Mouse (Mus musculus): ENCODE measurements around the gene Dlgap1. TPM values are rescaled to one million over a fixed set of nuclear protein-coding genes. Genes with fewer than 3 reads are reported as not detected.
"Not testable (repeated sequence)": the region's sequence is repeated elsewhere in the genome, so short reads cannot be mapped to it uniquely, and the experiment has no call there.

Gene Dlgap1
- polyA plus RNA-seq, 1 experiment = 310 TPM

DNA sequence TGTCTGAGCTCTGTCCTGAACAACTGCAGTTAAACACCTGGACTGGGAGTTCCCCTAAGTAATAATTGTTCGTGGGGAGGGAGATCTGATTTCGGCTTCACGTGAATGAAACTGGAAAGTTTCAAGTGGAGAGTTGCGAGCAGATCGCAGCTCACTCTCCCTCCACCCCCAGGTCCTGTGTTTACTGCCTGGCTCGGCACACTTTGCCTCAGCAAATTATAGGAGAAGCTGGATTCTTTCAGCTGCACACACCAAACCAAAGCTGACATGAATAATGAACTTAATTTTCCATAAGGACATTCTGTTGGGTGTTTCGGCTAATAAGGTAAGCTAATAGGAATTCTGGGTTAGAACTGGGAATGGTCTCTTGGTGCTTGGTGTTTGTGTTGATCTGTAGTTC lies 592.7 kb downstream of the Dlgap1 start:
- Histone ChIP-seq H3K4me1 (ENCODE audit: control insufficient read depth, insufficient read depth, low read length) (peaks cover 18% of the 10 kb centered on the region), H3K27ac (ENCODE audit: insufficient read depth, low read length) (no peak overlapping the region), H3K4me3 (ENCODE audit: insufficient read depth, low read length) (peak overlapping the region; percentile 32)
- TF ChIP-seq POLR2A (IDR thresholded peaks at IDR 0.05; ENCODE audit: extremely low read depth, insufficient read depth, low read length) = no peak
- TF ChIP-seq CTCF (IDR thresholded peaks at IDR 0.05; ENCODE audit: extremely low read depth, insufficient read depth, low read length) = no peak

DNA sequence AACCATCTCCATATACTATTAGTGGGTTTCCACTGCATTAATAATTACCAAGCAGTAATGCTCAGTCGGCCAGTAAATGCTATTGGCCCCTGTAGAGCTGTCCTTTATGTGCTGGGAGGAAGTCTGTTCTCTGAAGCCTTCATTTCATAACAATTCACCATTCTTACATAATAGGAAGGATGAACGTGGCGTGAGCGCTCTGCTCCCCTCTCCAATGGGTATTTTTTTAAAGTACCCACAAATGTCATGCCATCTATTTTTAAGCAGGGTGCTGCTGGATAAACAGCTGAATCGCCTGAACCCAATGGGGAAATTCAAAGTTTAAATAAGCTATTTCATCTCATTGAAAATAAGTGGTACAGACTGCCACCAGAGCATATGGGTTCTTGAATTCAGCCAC lies 602.0 kb downstream of the Dlgap1 start:
- no peak overlapping the region for H3K4me3 ChIP-seq (ENCODE audit: insufficient read depth, low read length)
- H3K27ac ChIP-seq (ENCODE audit: insufficient read depth, low read length) = no peak overlapping the region
- peaks cover 20% of the 10 kb centered on the region for H3K4me1 ChIP-seq (ENCODE audit: control insufficient read depth, insufficient read depth, low read length)
- no peak for TF ChIP-seq POLR2A (IDR thresholded peaks at IDR 0.05; ENCODE audit: extremely low read depth, insufficient read depth, low read length)
- TF ChIP-seq CTCF (IDR thresholded peaks at IDR 0.05; ENCODE audit: extremely low read depth, insufficient read depth, low read length) = no peak

DNA sequence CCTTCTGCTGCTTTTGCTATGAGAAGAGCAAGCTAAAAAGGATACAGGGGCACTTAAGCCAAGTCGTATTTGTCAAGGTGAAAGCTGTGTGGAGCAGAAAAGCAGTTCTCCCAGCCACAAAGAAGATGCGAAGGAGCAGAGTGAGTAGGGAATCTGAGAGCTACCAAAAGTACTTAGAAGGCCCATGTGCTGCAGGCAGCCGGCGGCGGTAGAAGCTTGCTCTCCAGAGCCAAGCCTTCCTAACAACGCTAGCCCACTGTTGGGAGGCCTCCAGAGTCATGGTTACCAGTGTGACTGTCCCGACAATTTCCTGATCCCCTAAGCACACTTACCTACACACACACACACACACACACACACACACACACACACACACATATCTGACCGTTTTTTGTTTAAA lies 614.2 kb downstream of the Dlgap1 start:
- TF ChIP-seq POLR2A (IDR thresholded peaks at IDR 0.05; ENCODE audit: extremely low read depth, insufficient read depth, low read length) = no peak
- no peak for TF ChIP-seq CTCF (IDR thresholded peaks at IDR 0.05; ENCODE audit: extremely low read depth, insufficient read depth, low read length)
- H3K4me3 ChIP-seq (ENCODE audit: insufficient read depth, low read length) = no peak overlapping the region
- H3K27ac ChIP-seq (ENCODE audit: insufficient read depth, low read length) = peak overlapping the region; percentile 77
- peaks cover 13% of the 10 kb centered on the region for H3K4me1 ChIP-seq (ENCODE audit: control insufficient read depth, insufficient read depth, low read length)

DNA sequence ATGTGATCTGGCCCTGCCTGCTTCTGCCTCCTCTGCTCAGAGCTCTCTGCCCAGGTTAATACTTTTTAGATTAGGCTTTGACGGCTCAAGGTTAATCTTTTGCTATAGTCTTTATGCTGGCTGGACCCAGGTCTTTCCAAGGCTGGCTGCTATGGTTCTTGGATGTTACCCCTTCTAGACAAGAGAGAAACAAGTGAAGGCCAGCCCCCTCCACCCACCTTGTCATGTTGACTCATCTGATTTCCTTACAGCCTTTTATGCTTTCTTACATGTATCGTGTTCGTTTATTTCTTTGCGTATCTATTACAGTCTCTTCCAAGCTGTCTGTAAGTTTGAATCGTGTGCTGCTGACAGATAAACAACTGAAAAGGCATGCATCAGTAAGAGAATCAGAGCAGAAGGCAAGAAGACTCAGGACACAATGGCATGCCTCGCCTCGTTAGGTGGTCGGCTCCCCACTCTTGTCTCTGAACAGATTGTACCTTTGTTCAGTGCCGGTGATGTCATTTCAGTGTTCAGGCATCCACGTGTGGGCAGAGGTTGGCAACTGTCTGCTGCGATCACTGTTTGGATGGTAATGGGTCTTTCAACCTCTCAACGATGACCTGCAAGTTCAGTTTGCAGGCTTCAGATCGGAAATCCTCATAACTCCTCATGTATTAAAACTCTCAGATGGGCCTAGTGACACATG lies 618.0 kb downstream of the Dlgap1 start:
- peak overlapping the region; percentile 32 for H3K27ac ChIP-seq (ENCODE audit: insufficient read depth, low read length)
- TF ChIP-seq CTCF (IDR thresholded peaks at IDR 0.05; ENCODE audit: extremely low read depth, insufficient read depth, low read length) (no peak), POLR2A (IDR thresholded peaks at IDR 0.05; ENCODE audit: extremely low read depth, insufficient read depth, low read length) (no peak)
- no peak overlapping the region for H3K4me3 ChIP-seq (ENCODE audit: insufficient read depth, low read length)
- H3K4me1 ChIP-seq (ENCODE audit: control insufficient read depth, insufficient read depth, low read length) = peaks cover 15% of the 10 kb centered on the region

DNA sequence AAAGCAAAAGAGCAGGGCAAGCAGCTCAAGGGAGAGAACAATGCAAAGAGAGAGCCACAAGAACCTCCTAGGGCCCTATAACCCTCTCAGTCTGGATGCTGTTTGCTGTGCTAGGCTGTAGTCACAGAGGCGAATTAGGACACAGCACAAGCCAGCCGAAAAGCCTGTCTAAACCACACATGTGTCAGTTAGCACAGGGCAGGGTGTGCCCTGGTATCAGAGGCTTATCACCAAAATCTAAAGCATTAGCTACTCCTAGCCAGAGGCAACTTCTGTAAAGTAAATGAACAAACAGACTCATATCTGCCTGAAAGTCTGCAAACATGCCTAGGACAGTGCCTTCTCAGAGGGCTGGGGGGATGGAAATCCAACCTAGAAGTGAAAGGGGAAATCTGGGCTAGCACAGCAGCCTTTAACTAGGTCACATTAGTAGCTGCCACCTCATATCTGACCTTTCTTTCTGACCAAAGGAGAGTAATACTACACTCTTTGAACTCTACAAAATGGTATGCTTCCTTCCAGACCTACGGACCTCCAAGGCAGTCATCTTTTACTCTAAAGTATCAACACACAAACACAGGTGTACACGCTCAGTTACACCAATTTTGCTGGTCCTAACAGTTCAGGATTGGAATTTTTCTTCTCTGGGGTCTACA lies 619.2 kb downstream of the Dlgap1 start:
- Histone ChIP-seq H3K4me1 (ENCODE audit: control insufficient read depth, insufficient read depth, low read length) (peaks cover 15% of the 10 kb centered on the region), H3K27ac (ENCODE audit: insufficient read depth, low read length) (peak overlapping the region; percentile 59; the same call in 1 of the 2 replicates)
- H3K4me3 ChIP-seq (ENCODE audit: insufficient read depth, low read length) = not testable (repeated sequence)

DNA sequence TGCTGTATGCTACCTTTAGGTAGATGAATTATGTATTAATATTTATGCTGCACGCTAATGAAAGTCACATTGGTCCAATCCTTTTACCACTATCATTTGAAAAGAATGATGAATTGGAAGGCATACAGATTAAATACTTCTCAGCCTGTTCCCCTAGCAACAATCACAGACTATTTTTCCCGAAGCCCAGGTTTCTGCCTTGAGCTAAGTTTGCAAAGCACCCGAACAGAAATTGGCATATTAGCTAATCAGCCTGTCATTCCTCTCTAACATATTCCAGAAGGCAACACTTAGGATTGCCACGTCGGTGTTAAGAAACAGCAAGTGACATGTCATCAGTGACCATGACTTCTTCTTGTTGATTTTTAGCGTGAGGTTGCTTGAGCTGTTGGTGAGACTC lies 619.8 kb downstream of the Dlgap1 start:
- TF ChIP-seq CTCF (IDR thresholded peaks at IDR 0.05; ENCODE audit: extremely low read depth, insufficient read depth, low read length) (no peak), POLR2A (IDR thresholded peaks at IDR 0.05; ENCODE audit: extremely low read depth, insufficient read depth, low read length) (no peak)
- Histone ChIP-seq H3K27ac (ENCODE audit: insufficient read depth, low read length) (peak overlapping the region; percentile 44; the same call in 1 of the 2 replicates), H3K4me1 (ENCODE audit: control insufficient read depth, insufficient read depth, low read length) (peaks cover 15% of the 10 kb centered on the region), H3K4me3 (ENCODE audit: insufficient read depth, low read length) (no peak overlapping the region)

DNA sequence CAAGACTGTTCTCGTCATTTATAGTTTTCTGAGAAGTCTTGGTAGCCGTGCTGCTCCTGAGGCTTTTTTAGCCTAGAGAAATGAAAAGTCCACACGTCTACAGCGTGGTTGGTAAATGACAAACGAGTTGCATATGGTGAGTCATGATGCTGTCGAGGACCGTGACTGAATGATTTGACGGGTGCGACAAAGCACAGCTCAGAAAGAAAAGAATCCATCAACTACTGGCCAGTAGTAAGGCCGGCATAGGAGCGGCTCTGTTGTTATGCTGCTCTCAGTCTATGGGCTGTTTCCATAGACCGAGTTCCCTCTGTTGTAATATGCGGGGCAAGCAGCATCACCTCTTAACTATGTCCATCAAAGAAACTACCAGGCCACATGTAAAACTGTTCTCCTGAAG lies 620.3 kb downstream of the Dlgap1 start:
- TF ChIP-seq CTCF (IDR thresholded peaks at IDR 0.05; ENCODE audit: extremely low read depth, insufficient read depth, low read length) = no peak
- no peak for TF ChIP-seq POLR2A (IDR thresholded peaks at IDR 0.05; ENCODE audit: extremely low read depth, insufficient read depth, low read length)
- Histone ChIP-seq H3K4me1 (ENCODE audit: control insufficient read depth, insufficient read depth, low read length) (peaks cover 15% of the 10 kb centered on the region), H3K4me3 (ENCODE audit: insufficient read depth, low read length) (no peak overlapping the region), H3K27ac (ENCODE audit: insufficient read depth, low read length) (peak overlapping the region; percentile 44; the same call in 1 of the 2 replicates)

DNA sequence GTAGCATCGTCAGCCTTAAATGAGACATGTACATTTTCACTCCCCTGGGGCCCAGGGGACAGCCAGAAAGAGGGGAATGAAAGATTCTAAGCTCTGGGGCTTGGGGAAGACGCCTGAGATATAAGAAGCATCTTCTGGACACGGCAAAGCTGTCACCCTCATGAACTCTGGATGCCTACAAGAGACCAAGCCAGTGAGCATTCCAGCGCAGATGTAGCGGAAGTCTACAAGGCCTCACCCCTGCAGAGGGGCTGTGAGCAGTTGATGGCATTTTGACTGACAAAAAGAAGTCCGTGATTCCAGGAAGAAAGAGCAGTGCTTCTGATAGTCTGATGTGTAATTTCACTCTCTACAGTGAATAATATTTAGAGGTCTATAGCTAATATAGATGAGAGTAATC lies 621.6 kb downstream of the Dlgap1 start:
- no peak for TF ChIP-seq CTCF (IDR thresholded peaks at IDR 0.05; ENCODE audit: extremely low read depth, insufficient read depth, low read length)
- no peak for TF ChIP-seq POLR2A (IDR thresholded peaks at IDR 0.05; ENCODE audit: extremely low read depth, insufficient read depth, low read length)
- Histone ChIP-seq H3K4me3 (ENCODE audit: insufficient read depth, low read length) (no peak overlapping the region), H3K4me1 (ENCODE audit: control insufficient read depth, insufficient read depth, low read length) (peaks cover 17% of the 10 kb centered on the region), H3K27ac (ENCODE audit: insufficient read depth, low read length) (no peak overlapping the region)

DNA sequence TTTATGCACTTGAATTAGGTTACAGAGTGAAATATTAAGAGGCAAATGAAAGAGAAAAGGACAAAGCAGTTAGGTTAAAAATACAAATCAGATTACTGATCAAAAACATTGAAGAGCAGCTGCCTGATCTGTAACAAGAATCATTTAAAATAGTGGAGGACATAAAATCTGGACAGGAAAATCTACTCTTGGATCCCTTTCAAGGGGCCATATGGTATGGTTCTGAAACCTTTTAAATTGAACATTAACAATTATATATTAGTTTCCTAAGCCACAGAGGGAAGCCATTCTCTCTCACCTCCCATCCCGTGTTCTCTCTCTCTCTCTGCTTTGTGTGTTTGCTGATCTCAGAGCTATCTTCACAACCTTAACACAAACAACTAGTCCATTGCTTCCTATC lies 625.4 kb downstream of the Dlgap1 start:
- no peak for TF ChIP-seq POLR2A (IDR thresholded peaks at IDR 0.05; ENCODE audit: extremely low read depth, insufficient read depth, low read length)
- no peak for TF ChIP-seq CTCF (IDR thresholded peaks at IDR 0.05; ENCODE audit: extremely low read depth, insufficient read depth, low read length)
- Histone ChIP-seq H3K27ac (ENCODE audit: insufficient read depth, low read length) (peak overlapping the region; percentile 38), H3K4me1 (ENCODE audit: control insufficient read depth, insufficient read depth, low read length) (peaks cover 15% of the 10 kb centered on the region), H3K4me3 (ENCODE audit: insufficient read depth, low read length) (no peak overlapping the region)

DNA sequence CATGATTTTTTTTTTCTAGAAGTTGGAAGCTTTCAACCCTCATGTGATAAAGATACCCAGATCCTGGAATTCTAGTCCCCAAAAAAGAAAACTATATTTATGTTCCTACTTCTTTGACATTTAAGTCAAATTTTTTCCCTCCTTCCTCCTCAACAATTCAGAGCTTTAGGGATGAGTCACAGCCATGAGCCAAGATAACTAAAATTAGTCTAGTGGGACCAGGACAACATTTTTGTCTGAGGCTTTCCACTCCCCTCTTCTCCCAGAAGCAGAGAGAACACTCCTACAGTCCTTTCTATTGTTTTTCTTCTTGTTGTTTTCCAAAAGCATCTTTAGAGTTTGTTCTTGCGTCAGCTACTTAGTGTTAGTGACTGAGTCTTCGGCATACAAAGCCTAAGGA lies 627.5 kb downstream of the Dlgap1 start:
- TF ChIP-seq POLR2A (IDR thresholded peaks at IDR 0.05; ENCODE audit: extremely low read depth, insufficient read depth, low read length) (no peak), CTCF (IDR thresholded peaks at IDR 0.05; ENCODE audit: extremely low read depth, insufficient read depth, low read length) (no peak)
- Histone ChIP-seq H3K4me3 (ENCODE audit: insufficient read depth, low read length) (no peak overlapping the region), H3K27ac (ENCODE audit: insufficient read depth, low read length) (peak overlapping the region; percentile 66), H3K4me1 (ENCODE audit: control insufficient read depth, insufficient read depth, low read length) (peaks cover 22% of the 10 kb centered on the region)
